Mouse (Mus musculus): ENCODE measurements around the gene Cox15.

Cox15 gene

DNA sequence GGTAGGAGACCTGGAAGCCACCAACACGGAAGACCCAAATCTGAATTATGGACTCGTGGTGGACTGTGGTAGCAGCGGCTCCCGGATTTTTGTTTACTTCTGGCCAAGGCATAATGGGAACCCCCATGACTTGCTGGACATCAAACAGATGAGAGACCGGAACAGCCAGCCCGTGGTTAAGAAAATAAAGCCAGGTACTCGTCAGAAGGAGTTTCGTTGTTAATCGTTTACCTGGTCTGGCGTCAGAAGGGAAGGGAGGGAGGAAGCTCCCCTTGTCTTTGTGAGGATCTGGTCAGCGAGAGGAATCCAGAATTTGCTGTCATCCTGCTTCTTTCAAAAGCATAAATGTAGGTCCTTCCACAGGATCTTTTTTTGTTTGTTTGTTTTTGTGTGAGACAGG is 48.6 kb downstream of the Cox15 start:
- no peak for TF ChIP-seq GATA4 (IDR thresholded peaks at IDR 0.05; ENCODE audit: insufficient replicate concordance, low read length)

GRCm38 (mm10) chr19:43699763-43700155 is 53.0 kb downstream of the Cox15 start:
- TF ChIP-seq GATA4 (IDR thresholded peaks at IDR 0.05; ENCODE audit: insufficient replicate concordance, low read length) = no peak

DNA sequence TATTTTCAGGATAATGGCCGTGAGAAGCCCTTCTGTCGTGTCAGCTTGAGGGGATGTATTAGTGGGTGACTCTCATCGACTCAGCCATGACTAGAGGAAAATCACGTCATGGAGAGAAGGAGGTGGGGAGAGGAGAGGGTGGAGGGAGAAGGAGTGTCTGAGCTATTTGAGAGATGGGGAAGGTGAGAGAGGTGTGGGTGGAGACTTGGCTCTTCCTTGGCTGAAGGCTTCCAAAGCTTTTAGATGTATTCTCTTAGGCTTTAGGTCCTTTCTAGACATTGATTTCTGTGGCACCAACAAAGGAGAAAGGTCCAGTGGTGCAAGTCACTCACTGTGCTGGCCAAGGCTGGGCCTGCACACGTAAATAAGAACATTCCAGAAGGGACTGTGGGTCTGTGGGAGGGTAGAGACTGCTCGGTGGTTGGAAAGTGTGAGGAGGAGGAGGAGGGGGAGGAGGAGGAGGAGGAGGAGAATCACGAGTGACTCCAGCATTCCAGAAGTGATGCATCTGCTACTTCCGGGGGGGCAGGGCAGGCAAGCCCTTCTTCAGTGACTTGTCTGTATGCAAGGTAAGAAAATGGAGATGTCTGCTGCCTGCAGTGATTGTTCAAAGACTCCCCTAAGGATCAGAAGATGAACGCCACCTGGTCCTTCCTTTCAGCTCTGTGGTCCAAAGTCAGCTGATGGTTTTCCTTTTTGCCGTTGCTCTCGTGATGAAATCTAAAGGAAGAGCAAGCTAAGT is 53.6 kb downstream of the Cox15 start:
- TF ChIP-seq GATA4 (IDR thresholded peaks at IDR 0.05; ENCODE audit: insufficient replicate concordance, low read length) = no peak

DNA sequence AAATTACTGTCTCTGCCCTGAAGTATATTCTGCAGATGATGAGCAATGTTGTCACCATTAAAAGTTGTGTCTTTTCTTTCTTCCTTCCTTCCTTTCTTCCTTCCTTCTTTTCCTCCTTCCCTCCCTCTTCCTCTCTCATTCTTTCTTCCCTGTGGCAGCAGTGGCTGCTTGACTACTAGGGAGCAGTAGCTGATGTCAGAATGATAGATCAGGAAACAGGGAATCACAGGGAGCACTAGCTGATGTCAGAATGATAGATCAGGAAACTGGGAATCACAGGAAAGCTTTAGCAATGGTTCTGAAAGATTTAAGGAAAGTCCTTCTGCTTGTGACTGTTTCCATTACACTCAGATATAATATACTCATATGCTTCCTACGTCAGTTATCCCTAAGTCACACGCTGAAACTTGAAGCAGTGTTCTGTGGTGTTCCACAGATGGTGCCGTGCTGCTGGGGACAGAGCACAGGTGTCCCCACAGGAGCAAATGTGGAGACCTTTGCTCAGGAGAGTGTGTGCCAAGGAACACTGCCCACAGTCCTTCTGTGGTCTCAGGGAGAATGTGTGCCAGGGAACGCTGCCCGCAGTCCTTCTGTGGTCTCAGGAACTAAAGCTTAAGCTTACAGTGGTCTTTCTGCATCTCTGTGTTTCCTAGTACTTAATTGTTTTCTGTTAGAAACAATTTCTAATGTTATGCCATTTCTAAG is 55.0 kb downstream of the Cox15 start:
- no peak for TF ChIP-seq GATA4 (IDR thresholded peaks at IDR 0.05; ENCODE audit: insufficient replicate concordance, low read length)

GRCm38 (mm10) chr19:43695514-43695964 is 57.3 kb downstream of the Cox15 start:
- no peak for TF ChIP-seq GATA4 (IDR thresholded peaks at IDR 0.05; ENCODE audit: insufficient replicate concordance, low read length)

DNA sequence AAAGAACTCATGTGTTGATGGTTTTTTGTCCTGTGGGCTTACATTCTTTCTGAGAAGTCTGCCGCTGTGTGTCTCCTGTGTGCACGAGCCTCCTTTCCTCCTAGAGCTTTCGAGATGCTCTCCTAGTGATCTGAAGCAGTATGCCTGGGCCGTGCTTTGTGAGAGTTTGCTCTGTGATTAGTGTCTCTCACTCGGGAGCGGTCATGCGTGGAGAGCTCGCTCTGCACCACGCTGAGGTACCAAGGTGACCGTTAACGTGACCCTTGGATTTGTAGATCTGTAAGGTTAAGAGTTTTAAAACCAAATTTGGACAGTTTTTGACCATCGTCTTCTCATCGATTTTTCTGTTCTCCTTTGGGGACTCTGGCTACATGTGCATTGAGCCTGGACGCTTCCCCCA is 60.0 kb downstream of the Cox15 start:
- no peak for TF ChIP-seq GATA4 (IDR thresholded peaks at IDR 0.05; ENCODE audit: insufficient replicate concordance, low read length)

GRCm38 (mm10) chr19:43689419-43690246 is 63.2 kb downstream of the Cox15 start, which contains the start of gene Entpd7:
Gene Entpd7, plus strand, starts transcription at chr19:43689672.
- TF ChIP-seq GATA4 (IDR thresholded peaks at IDR 0.05; ENCODE audit: insufficient replicate concordance, low read length) = no peak; the same call in 1 of the 2 replicates

Data from liver, adult (tissue).